Mouse (Mus musculus): ENCODE measurements at regions not wholly inside any gene's neighbourhood (a gene's known extent, or its start where the extent isn't known, plus 50 kb on each side); places are given as distances from the start of the nearest gene placed in this dataset.

DNA sequence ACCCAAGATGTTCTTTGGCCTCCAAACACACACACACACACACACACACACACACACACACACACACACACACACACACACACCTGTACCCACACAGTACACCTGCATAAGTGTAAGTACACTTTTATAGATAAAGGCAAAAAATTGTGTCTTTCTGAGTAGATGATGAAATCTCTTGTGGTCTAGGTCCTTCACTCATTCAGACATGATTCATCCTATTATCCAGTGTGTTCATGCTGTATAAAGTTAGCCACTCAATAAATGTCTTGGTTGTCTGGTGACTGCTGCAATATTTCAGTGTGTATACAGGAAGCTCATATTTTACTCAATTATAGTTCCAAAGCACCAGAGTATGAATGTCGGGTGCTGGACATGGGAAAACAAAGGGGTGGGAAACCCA is 131.5 kb upstream of the Gm21897 start:
- no peak for TF ChIP-seq CTCF (conservative IDR thresholded peaks at IDR 0.05; ENCODE audit: low read length)
- no peak for TF ChIP-seq NANOG (IDR thresholded peaks at IDR 0.05; ENCODE audit: borderline replicate concordance, low read length)
